Mouse (Mus musculus): Measurements from ENCODE around the gene Mrtfb. TPM values are rescaled to one million over a fixed set of nuclear protein-coding genes. Genes with fewer than 3 reads are reported as not detected.

Mrtfb gene
- polyA plus RNA-seq, 1 experiment = 11.9 TPM

GRCm38 (mm10) chr16:13360208-13360607 lies 103.9 kb downstream of the Mrtfb start:
- Histone ChIP-seq H3K27ac (ENCODE audit: control insufficient read depth, insufficient read depth, low read depth, low read length) (no peak overlapping the region), H3K4me3 (ENCODE audit: control insufficient read depth, low read depth, low read length) (no peak overlapping the region), H3K27me3 (ENCODE audit: control insufficient read depth, insufficient read depth, low read length) (no peaks in the 10 kb centered on the region), H3K36me3 (ENCODE audit: control insufficient read depth, insufficient read depth, low read length) (no peaks in the 10 kb centered on the region), H3K4me1 (ENCODE audit: control insufficient read depth, insufficient read depth, low read length) (no peaks in the 10 kb centered on the region)
- TF ChIP-seq POLR2A (IDR thresholded peaks at IDR 0.05; ENCODE audit: control insufficient read depth, low read depth, low read length) = no peak
- no peak for TF ChIP-seq CTCF (IDR thresholded peaks at IDR 0.05; ENCODE audit: control insufficient read depth, insufficient read depth, insufficient replicate concordance, low read depth, low read length)

GRCm38 (mm10) chr16:13360835-13361234 lies 104.6 kb downstream of the Mrtfb start:
- H3K27me3 ChIP-seq (ENCODE audit: control insufficient read depth, insufficient read depth, low read length) = no peaks in the 10 kb centered on the region
- H3K4me3 ChIP-seq (ENCODE audit: control insufficient read depth, low read depth, low read length) = no peak overlapping the region
- no peaks in the 10 kb centered on the region for H3K36me3 ChIP-seq (ENCODE audit: control insufficient read depth, insufficient read depth, low read length)
- no peaks in the 10 kb centered on the region for H3K4me1 ChIP-seq (ENCODE audit: control insufficient read depth, insufficient read depth, low read length)
- no peak overlapping the region for H3K27ac ChIP-seq (ENCODE audit: control insufficient read depth, insufficient read depth, low read depth, low read length)
- TF ChIP-seq CTCF (IDR thresholded peaks at IDR 0.05; ENCODE audit: control insufficient read depth, insufficient read depth, insufficient replicate concordance, low read depth, low read length) (no peak), POLR2A (IDR thresholded peaks at IDR 0.05; ENCODE audit: control insufficient read depth, low read depth, low read length) (no peak)

GRCm38 (mm10) chr16:13363141-13363540 lies 106.9 kb downstream of the Mrtfb start:
- Histone ChIP-seq H3K27ac (ENCODE audit: control insufficient read depth, insufficient read depth, low read depth, low read length) (no peak overlapping the region), H3K4me1 (ENCODE audit: control insufficient read depth, insufficient read depth, low read length) (no peaks in the 10 kb centered on the region; the same call in 1 of the 2 replicates), H3K27me3 (ENCODE audit: control insufficient read depth, insufficient read depth, low read length) (no peaks in the 10 kb centered on the region), H3K36me3 (ENCODE audit: control insufficient read depth, insufficient read depth, low read length) (no peaks in the 10 kb centered on the region), H3K4me3 (ENCODE audit: control insufficient read depth, low read depth, low read length) (no peak overlapping the region)
- TF ChIP-seq POLR2A (IDR thresholded peaks at IDR 0.05; ENCODE audit: control insufficient read depth, low read depth, low read length) (no peak), CTCF (IDR thresholded peaks at IDR 0.05; ENCODE audit: control insufficient read depth, insufficient read depth, insufficient replicate concordance, low read depth, low read length) (no peak)

- no peak overlapping the region for H3K27ac ChIP-seq (ENCODE audit: control insufficient read depth, insufficient read depth, low read depth, low read length)
- no peak overlapping the region for H3K4me3 ChIP-seq (ENCODE audit: control insufficient read depth, low read depth, low read length)
- no peaks in the 10 kb centered on the region for H3K36me3 ChIP-seq (ENCODE audit: control insufficient read depth, insufficient read depth, low read length)
- no peaks in the 10 kb centered on the region for H3K27me3 ChIP-seq (ENCODE audit: control insufficient read depth, insufficient read depth, low read length)
- no peak for TF ChIP-seq CTCF (IDR thresholded peaks at IDR 0.05; ENCODE audit: control insufficient read depth, insufficient read depth, insufficient replicate concordance, low read depth, low read length)
- TF ChIP-seq POLR2A (IDR thresholded peaks at IDR 0.05; ENCODE audit: control insufficient read depth, low read depth, low read length) = no peak
- H3K4me1 ChIP-seq (ENCODE audit: control insufficient read depth, insufficient read depth, low read length) = no peaks in the 10 kb centered on the region; the same call in 1 of the 2 replicates
These were observed 107.9 kb downstream of the Mrtfb start for GRCm38 (mm10) chr16:13364145-13364544.

- Histone ChIP-seq H3K4me3 (ENCODE audit: control insufficient read depth, low read depth, low read length) (no peak overlapping the region), H3K27me3 (ENCODE audit: control insufficient read depth, insufficient read depth, low read length) (no peaks in the 10 kb centered on the region), H3K27ac (ENCODE audit: control insufficient read depth, insufficient read depth, low read depth, low read length) (no peak overlapping the region), H3K4me1 (ENCODE audit: control insufficient read depth, insufficient read depth, low read length) (no peaks in the 10 kb centered on the region; the same call in 1 of the 2 replicates), H3K36me3 (ENCODE audit: control insufficient read depth, insufficient read depth, low read length) (no peaks in the 10 kb centered on the region)
- TF ChIP-seq POLR2A (IDR thresholded peaks at IDR 0.05; ENCODE audit: control insufficient read depth, low read depth, low read length) = no peak
- TF ChIP-seq CTCF (IDR thresholded peaks at IDR 0.05; ENCODE audit: control insufficient read depth, insufficient read depth, insufficient replicate concordance, low read depth, low read length) = no peak
These were observed 110.0 kb downstream of the Mrtfb start for GRCm38 (mm10) chr16:13366256-13366655.

- Histone ChIP-seq H3K27ac (ENCODE audit: control insufficient read depth, insufficient read depth, low read depth, low read length) (peak overlapping the region; percentile 56), H3K4me3 (ENCODE audit: control insufficient read depth, low read depth, low read length) (no peak overlapping the region), H3K36me3 (ENCODE audit: control insufficient read depth, insufficient read depth, low read length) (no peaks in the 10 kb centered on the region), H3K4me1 (ENCODE audit: control insufficient read depth, insufficient read depth, low read length) (no peaks in the 10 kb centered on the region; the same call in 1 of the 2 replicates), H3K27me3 (ENCODE audit: control insufficient read depth, insufficient read depth, low read length) (no peaks in the 10 kb centered on the region)
- TF ChIP-seq POLR2A (IDR thresholded peaks at IDR 0.05; ENCODE audit: control insufficient read depth, low read depth, low read length) (no peak), CTCF (IDR thresholded peaks at IDR 0.05; ENCODE audit: control insufficient read depth, insufficient read depth, insufficient replicate concordance, low read depth, low read length) (no peak)
These were observed 110.7 kb downstream of the Mrtfb start for GRCm38 (mm10) chr16:13366802-13367465.

GRCm38 (mm10) chr16:13367466-13367856 lies 111.2 kb downstream of the Mrtfb start:
- Histone ChIP-seq H3K27me3 (ENCODE audit: control insufficient read depth, insufficient read depth, low read length) (no peaks in the 10 kb centered on the region), H3K4me3 (ENCODE audit: control insufficient read depth, low read depth, low read length) (no peak overlapping the region), H3K27ac (ENCODE audit: control insufficient read depth, insufficient read depth, low read depth, low read length) (peak overlapping the region; percentile 56), H3K4me1 (ENCODE audit: control insufficient read depth, insufficient read depth, low read length) (no peaks in the 10 kb centered on the region; the same call in 1 of the 2 replicates), H3K36me3 (ENCODE audit: control insufficient read depth, insufficient read depth, low read length) (no peaks in the 10 kb centered on the region)
- no peak for TF ChIP-seq POLR2A (IDR thresholded peaks at IDR 0.05; ENCODE audit: control insufficient read depth, low read depth, low read length)
- no peak for TF ChIP-seq CTCF (IDR thresholded peaks at IDR 0.05; ENCODE audit: control insufficient read depth, insufficient read depth, insufficient replicate concordance, low read depth, low read length)
